Mouse (Mus musculus): ENCODE data around the gene Bmpr2. TPM values are rescaled to one million over a fixed set of nuclear protein-coding genes. Genes with fewer than 3 reads are reported as not detected.

Gene Bmpr2
- 181 TPM for polyA plus RNA-seq (2014; fragmentation: Illumina TruSeq; extraction: RNeasy Lipid Tissue Mini Kit (QIAGEN cat#74804); ENCODE audit: low read depth, low replicate concordance)

GRCm38 (mm10) chr1:59763164-59763768 lies at the start of gene Bmpr2:
Bmpr2 (plus strand) TSS chr1:59763400.

GRCm38 (mm10) chr1:59912413-59913157 lies 149.4 kb downstream of the Bmpr2 start, which contains the start of gene Fam117b:
Fam117b (plus strand) TSS chr1:59913006.

Other genes with a start within 250 kb of the Bmpr2 start
- 22.8 TPM for gene Gm973, start 247.1 kb upstream of the Bmpr2 start, polyA plus RNA-seq (2014; fragmentation: Illumina TruSeq; extraction: RNeasy Lipid Tissue Mini Kit (QIAGEN cat#74804); ENCODE audit: low read depth, low replicate concordance)
- 827 TPM for gene Sumo1, start 92.6 kb upstream of the Bmpr2 start, polyA plus RNA-seq (2014; fragmentation: Illumina TruSeq; extraction: RNeasy Lipid Tissue Mini Kit (QIAGEN cat#74804); ENCODE audit: low read depth, low replicate concordance)
- 446 TPM for gene Nop58, start 78.4 kb upstream of the Bmpr2 start, polyA plus RNA-seq (2014; fragmentation: Illumina TruSeq; extraction: RNeasy Lipid Tissue Mini Kit (QIAGEN cat#74804); ENCODE audit: low read depth, low replicate concordance)
- gene Fam117b, start 149.6 kb downstream of the Bmpr2 start, polyA plus RNA-seq (2014; fragmentation: Illumina TruSeq; extraction: RNeasy Lipid Tissue Mini Kit (QIAGEN cat#74804); ENCODE audit: low read depth, low replicate concordance): 67.1 TPM